Mouse (Mus musculus) spleen, adult 2 months (tissue): Measurements from ENCODE around the gene Tmem82. TPM values are rescaled to one million over a fixed set of nuclear protein-coding genes. Genes with fewer than 3 reads are reported as not detected.

ENCODE experiments used
- DNase-seq, 2 experiments: peaks; one replicate each; pipeline versions ENCODE4 v3.0.0 to v3.0.0-alpha.2; 2012 to 2021; ENCODE audit warnings: low spot score in 2 of 2, low read depth in 1 of 2
- H3K27ac ChIP-seq: fragments of 200-500 bp; 2 replicates; pipeline ENCODE4 v1.5.1; 2012; ENCODE audit warnings: low read length, inconsistent platforms; ENCODE audit not compliant: insufficient read depth
- H3K27me3 ChIP-seq: fragments of 200-500 bp; 2 replicates; pipeline ENCODE4 v1.6.1; 2012; ENCODE audit warnings: mild to moderate bottlenecking, moderate library complexity, low read length, inconsistent platforms; ENCODE audit not compliant: control insufficient read depth, insufficient read depth
- H3K36me3 ChIP-seq: fragments of 200-500 bp; 2 replicates; pipeline ENCODE4 v1.6.1; 2012; ENCODE audit warnings: mild to moderate bottlenecking, low read length, inconsistent platforms; ENCODE audit not compliant: control insufficient read depth, insufficient read depth
- H3K4me1 ChIP-seq: fragments of 200-500 bp; 2 replicates; pipeline ENCODE4 v1.6.1; 2011; ENCODE audit warnings: inconsistent platforms; ENCODE audit not compliant: control insufficient read depth, insufficient read depth, insufficient read length
- H3K4me3 ChIP-seq: fragments of 200-500 bp; 2 replicates; pipeline ENCODE4 v1.5.1; 2011; ENCODE audit warnings: mild to moderate bottlenecking, inconsistent platforms; ENCODE audit not compliant: insufficient read depth, insufficient read length; ENCODE audit errors: extremely low read depth
- CTCF ChIP-seq: fragments of 200-500 bp; IDR thresholded peaks from 2 replicates; pipeline ENCODE4 v1.5.1; 2011; ENCODE audit warnings: mild to moderate bottlenecking, inconsistent platforms; ENCODE audit not compliant: insufficient read depth, insufficient read length, insufficient replicate concordance; ENCODE audit errors: extremely low read depth
- POLR2A ChIP-seq: fragments of 200-500 bp; IDR thresholded peaks from 2 replicates; pipeline ENCODE4 v1.6.1; 2011; ENCODE audit warnings: low read depth, low read length, inconsistent platforms
- whole genome bisulfite sequencing: fragments of 180-500 bp; shearing (Covaris S2); methylation state at CpG from one replicate; pipeline ENCODE4 v1.1.7; 2018; 5-methylcytosine and 5-hydroxymethylcytosine counted together
- polyA plus RNA-seq: library from polyadenylated mRNA; depleted of rRNA; stranded (reverse); fragments of >200 nt; gene quantifications from 2 replicates; pipeline ENCODE4 v1.2.3, GENCODE M21; 2012

Gene Tmem82
- polyA plus RNA-seq, 1 experiment, result 0.56 TPM

DNA sequence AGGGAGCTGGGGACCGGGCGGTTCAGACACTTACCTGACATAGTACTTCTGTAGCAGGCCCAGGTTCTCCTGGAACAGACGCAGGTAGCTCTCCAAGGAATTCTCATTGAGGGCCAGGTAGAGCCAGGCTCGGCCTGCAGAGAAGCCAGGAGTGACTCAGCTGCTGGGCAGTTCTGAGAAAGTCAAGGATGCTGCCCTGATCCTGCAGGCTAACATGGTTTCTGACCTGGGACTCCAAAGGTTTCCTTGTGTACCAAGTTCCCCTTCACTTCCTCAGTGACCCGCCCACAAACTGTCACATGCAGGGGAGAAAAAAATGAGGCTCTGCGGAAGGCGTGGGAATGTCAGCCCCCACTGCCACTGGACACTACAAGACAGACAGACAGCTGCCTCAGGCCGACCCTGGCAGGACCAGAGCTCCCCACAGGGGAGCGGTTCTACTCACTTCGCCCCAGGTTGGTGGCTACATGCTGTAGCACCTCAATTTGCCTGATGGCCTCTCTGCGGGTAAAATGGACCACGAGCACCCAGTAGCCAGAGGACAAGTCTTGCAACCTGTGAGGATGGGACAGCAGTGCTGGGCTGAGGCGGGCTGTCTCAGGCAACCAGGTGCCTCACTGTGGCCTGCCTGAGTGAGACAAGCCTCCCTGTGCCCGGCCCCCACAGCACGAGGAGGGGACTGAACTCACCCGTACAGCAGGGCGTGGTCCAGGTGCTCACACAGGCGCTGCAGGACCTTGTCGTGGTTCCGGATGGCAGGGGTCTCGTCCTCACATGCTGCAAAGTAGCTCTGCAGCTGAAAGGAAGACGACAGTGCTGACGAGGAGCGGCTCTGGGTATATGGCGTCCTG lies 23.8 kb upstream of the Tmem82 start:
- Histone ChIP-seq H3K27me3 (no peaks in the 10 kb centered on the region), H3K36me3 (peaks cover 5% of the 10 kb centered on the region; the same call in 1 of the 2 replicates), H3K4me3 (no peak overlapping the region), H3K27ac (peak overlapping the region; percentile 26; the same call in 1 of the 2 replicates), H3K4me1 (peaks cover 3% of the 10 kb centered on the region)
- DNase-seq, result no peak
- whole genome bisulfite sequencing, result 93% methylated on average over 25 of the region's 25 CpGs
- TF ChIP-seq CTCF (no peak), POLR2A (no peak)

DNA sequence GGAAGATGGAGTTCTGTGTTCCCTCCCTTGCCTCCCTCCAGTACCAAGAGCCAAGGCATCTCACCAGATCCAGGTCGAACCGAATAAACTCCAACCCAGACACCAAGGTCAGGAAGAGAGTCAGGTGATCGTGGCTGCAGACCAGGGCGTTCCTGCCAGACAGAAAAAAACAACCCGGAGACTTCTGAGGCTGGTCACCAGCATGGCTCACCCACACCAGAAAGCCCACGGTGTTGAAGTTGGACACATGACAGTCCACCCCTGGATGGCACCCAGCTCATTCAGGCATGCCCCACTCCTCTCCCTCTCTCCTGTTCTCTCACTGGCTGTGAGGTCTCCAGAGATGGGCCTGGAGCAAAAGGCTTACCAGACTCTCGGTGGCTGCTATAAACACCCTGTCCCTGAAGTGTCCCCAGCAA lies 22.9 kb upstream of the Tmem82 start:
- Histone ChIP-seq H3K36me3 (peaks cover 6% of the 10 kb centered on the region), H3K4me1 (no peaks in the 10 kb centered on the region; the same call in 1 of the 2 replicates), H3K4me3 (no peak overlapping the region), H3K27ac (no peak overlapping the region), H3K27me3 (no peaks in the 10 kb centered on the region)
- TF ChIP-seq POLR2A, result no peak
- no peak for TF ChIP-seq CTCF
- DNase-seq, result no peak
- 87% methylated on average over 7 of the region's 7 CpGs for WGBS

DNA sequence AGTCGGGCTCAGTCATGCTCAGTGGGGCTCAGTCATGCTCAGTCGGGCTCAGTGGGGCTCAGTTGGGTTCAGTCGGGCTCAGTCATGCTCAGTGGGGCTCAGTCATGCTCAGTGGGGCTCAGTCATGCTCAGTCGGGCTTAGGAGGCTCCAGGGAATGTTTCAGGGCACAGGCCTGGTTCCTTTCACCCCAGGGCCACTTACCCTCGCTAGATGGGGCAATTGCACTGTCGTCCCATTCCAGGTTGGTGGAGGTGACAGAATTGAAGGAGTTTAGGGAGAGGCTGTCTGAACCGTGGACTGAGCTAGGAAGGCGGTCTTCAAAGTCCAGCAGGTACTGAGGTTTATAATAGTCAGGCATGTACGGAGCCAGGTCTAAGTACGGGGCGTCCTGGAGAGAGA lies 21.0 kb upstream of the Tmem82 start:
- H3K4me1 ChIP-seq, result no peaks in the 10 kb centered on the region
- DNase-seq, result no peak
- H3K27me3 ChIP-seq, result no peaks in the 10 kb centered on the region
- TF ChIP-seq POLR2A, result no peak
- no peak overlapping the region for H3K4me3 ChIP-seq
- peaks cover 9% of the 10 kb centered on the region for H3K36me3 ChIP-seq
- H3K27ac ChIP-seq, result no peak overlapping the region
- 68% methylated on average over 11 of the region's 11 CpGs for WGBS

DNA sequence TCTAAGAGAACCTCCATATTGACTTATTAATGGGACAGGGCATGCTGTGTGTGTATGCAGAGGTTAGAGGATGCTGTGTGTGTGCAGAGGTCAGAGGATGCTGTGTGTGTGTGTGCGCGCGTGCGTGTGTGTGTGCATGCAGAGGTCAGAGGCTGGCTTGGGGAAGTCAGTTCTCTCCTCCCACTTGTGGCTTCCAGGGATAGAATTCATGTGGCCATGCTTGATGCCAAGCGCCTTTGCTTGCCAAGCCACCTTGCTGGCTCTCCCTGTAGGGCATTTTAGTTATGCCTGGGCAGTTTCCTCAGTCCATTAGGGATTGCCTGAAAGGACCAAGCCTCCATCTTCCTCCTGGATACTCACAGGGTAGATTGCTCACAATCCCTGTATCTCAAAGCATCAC lies 18.3 kb upstream of the Tmem82 start:
- 94% methylated on average over 5 of the region's 5 CpGs for WGBS
- Histone ChIP-seq H3K27ac (no peak overlapping the region), H3K36me3 (peaks cover 24% of the 10 kb centered on the region), H3K27me3 (no peaks in the 10 kb centered on the region), H3K4me3 (no peak overlapping the region), H3K4me1 (no peaks in the 10 kb centered on the region)
- no peak for DNase-seq
- TF ChIP-seq CTCF (no peak), POLR2A (no peak)

DNA sequence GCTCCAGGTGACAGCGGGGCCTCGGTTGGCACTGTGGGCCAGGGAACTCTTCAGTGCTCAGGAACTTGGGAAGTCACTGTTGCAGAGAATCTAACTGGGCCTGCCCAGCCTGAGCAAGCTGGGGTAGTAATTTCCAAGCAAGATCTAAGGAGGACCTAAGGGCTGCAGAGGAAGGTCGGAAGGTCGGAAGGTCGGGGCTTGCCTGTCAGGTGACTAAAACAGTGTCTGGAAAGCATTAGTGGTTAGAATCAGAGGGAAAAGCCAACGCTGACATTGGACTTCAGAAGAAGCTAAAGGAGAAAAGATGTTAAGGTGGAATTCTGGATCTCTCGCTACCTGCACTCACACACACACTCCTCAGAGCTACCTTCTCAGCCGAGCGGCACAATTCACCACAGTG lies 17.6 kb upstream of the Tmem82 start:
- no peaks in the 10 kb centered on the region for H3K27me3 ChIP-seq
- H3K36me3 ChIP-seq, result peaks cover 28% of the 10 kb centered on the region
- no peak overlapping the region for H3K27ac ChIP-seq
- H3K4me3 ChIP-seq, result no peak overlapping the region
- no peaks in the 10 kb centered on the region for H3K4me1 ChIP-seq
- TF ChIP-seq POLR2A (no peak), CTCF (no peak)
- DNase-seq, result no peak
- 91% methylated on average over 9 of the region's 9 CpGs for WGBS

DNA sequence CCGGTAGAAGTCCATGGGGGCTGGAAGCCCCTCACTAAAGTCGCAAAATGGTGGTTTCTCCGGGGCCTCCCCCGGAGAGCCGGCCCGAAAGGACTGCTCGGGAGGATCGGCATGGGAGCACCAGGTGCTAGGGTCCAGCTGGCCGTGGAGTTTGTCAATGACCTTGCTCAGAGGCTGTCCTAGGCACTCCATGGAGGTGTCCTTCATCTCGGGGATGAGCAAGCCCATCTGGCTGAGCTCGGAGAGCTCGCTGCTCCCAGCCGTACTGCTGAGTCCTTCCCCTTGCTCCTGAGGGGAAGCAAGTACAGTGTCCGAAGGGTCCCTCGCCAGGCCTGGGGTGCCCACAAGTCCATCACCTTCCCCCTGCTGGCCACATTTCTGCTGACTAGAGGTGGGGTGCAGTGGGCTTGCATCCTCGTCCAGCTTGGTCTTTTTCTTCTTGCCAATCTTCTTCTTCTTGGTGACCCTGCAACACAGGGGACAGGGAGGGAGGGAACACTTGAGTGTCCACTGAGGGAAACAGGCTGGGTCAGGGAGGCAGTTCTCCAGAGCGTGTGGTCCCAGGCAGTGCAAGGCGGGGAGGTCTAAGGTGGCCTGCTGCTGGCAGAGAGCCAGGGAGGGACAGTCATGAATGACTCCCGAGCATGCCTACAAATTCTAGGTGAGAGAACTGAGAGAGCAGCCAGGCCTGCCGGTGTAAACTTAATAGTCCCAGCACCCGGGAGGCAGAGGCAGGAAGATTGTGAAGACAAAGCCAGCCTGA lies 13.9 kb upstream of the Tmem82 start:
- no peaks in the 10 kb centered on the region for H3K27me3 ChIP-seq
- 93% methylated on average over 21 of the region's 21 CpGs for WGBS
- DNase-seq, result no peak
- no peaks in the 10 kb centered on the region for H3K4me1 ChIP-seq
- TF ChIP-seq POLR2A (no peak), CTCF (no peak)
- no peak overlapping the region for H3K27ac ChIP-seq
- H3K36me3 ChIP-seq, result peaks cover 50% of the 10 kb centered on the region
- no peak overlapping the region for H3K4me3 ChIP-seq
